ENCODE assay signal across 35 mouse cellular contexts in the genomic region with DNA sequence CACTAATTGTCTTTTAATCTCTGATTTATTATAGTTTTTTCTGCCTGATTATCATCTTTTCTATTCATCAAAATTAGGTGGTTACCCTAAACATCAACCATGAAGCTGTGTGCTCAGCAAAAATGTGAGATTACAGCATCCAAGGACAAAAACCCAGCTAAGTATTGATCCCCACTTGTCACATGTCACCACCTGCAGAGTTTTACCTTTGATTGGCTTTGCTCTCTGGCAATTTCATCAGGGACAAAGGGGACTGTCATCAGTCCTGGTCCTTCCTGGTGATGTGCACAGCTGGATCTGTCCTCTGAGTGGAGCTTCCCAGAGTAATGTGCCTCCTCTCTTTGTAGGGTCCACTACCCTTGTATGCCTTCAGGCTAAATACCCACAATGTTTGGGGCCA.
"Had no signal": no experiment of that assay in that cellular context is flagged by ENCODE, and none has a peak within 500 bp of the region (broad histone marks: within the 10 kb centered on the region; RNA-seq: fewer than 3 reads in every experiment).

No protein-coding gene starts in this region.

- H3K9me3 ChIP-seq: heart, embryonic 10.5 days; heart, embryonic 12.5 days; heart, embryonic 13.5 days; heart, embryonic 15.5 days; hindbrain, embryonic 10.5 days; hindbrain, embryonic 12.5 days; hindbrain, embryonic 13.5 days; hindbrain, embryonic 15.5 days; intestine, embryonic 15.5 days; kidney, embryonic 15.5 days had no signal

- H3K4me3 ChIP-seq: heart, embryonic 10.5 days; heart, embryonic 12.5 days; heart, embryonic 13.5 days; heart, embryonic 15.5 days; hindbrain, embryonic 10.5 days; hindbrain, embryonic 12.5 days; hindbrain, embryonic 13.5 days; hindbrain, embryonic 15.5 days; intestine, embryonic 15.5 days; kidney, embryonic 15.5 days; layer of hippocampus, adult 2 months had no signal

- H3K36me3 ChIP-seq: heart, embryonic 10.5 days; heart, embryonic 12.5 days; heart, embryonic 13.5 days; heart, embryonic 15.5 days; hindbrain, embryonic 10.5 days; hindbrain, embryonic 12.5 days; hindbrain, embryonic 13.5 days; hindbrain, embryonic 15.5 days; intestine, embryonic 15.5 days; kidney, embryonic 15.5 days had no signal

- H3K4me2 ChIP-seq: heart, embryonic 11.5 days; heart, embryonic 12.5 days; heart, embryonic 13.5 days; heart, embryonic 15.5 days; hindbrain, embryonic 12.5 days; hindbrain, embryonic 13.5 days; hindbrain, embryonic 14.5 days; hindbrain, embryonic 15.5 days; intestine, embryonic 15.5 days; kidney, embryonic 15.5 days had no signal

- H3K27me3 ChIP-seq: hindbrain, embryonic 12.5 days; hindbrain, embryonic 15.5 days; intestine, embryonic 15.5 days had no signal

- ATAC-seq: hindbrain, embryonic 16.5 days; hindbrain, postnatal 0 days; inflammation-experienced regulatory T-cells, adult 6 months; intestine, embryonic 15.5 days; intestine, embryonic 16.5 days; intestine, postnatal 0 days had no signal

- H3K27ac ChIP-seq: heart, embryonic 10.5 days; heart, embryonic 13.5 days; heart, embryonic 15.5 days; hindbrain, embryonic 10.5 days; hindbrain, embryonic 12.5 days; hindbrain, embryonic 13.5 days; hindbrain, embryonic 14.5 days; hindbrain, embryonic 15.5 days; hindbrain, postnatal 0 days; intestine, embryonic 15.5 days; kidney, embryonic 15.5 days; kidney, postnatal 0 days; layer of hippocampus, adult 2 months had no signal

- H3K4me1 ChIP-seq: heart, embryonic 12.5 days; heart, embryonic 13.5 days; heart, embryonic 15.5 days had no signal

- H3K9ac ChIP-seq: heart, embryonic 12.5 days; heart, embryonic 13.5 days; heart, embryonic 15.5 days; hindbrain, embryonic 12.5 days; hindbrain, embryonic 13.5 days; hindbrain, embryonic 14.5 days; hindbrain, embryonic 15.5 days; intestine, embryonic 15.5 days; kidney, embryonic 15.5 days had no signal

- DNase-seq: heart, postnatal 10 days; heart, postnatal 14 days; heart, postnatal 36 days; heart, postnatal 4 days; kidney, adult 11 months; kidney, adult 18-20 months; kidney, adult 2 months; kidney, adult 8-10 months; kidney, adult 9 months; kidney, postnatal 10 days; kidney, postnatal 14 days; kidney, postnatal 25 days; kidney, postnatal 36 days; kidney, postnatal 4 days; layer of hippocampus, adult 9-11 months; layer of hippocampus, postnatal 36 days had no signal
